Mouse (Mus musculus) hindbrain, embryonic 10.5 days (tissue): ENCODE measurements around the gene Gtpbp3. TPM values are rescaled to one million over a fixed set of nuclear protein-coding genes. Genes with fewer than 3 reads are reported as not detected.

Experiments
- DNase-seq: peaks from one replicate; pipeline ENCODE4 v3.0.0-alpha.2; 2017; ENCODE audit warnings: low spot score
- H3K27ac ChIP-seq: fragments of 300-500 bp; sonication (generic); 2 replicates; pipeline ENCODE4 v1.5.1; 2016; ENCODE audit warnings: mild to moderate bottlenecking, moderate library complexity
- H3K27me3 ChIP-seq: fragments of 300-500 bp; sonication (generic); 2 replicates; pipeline ENCODE4 v1.6.1; 2016; ENCODE audit warnings: mild to moderate bottlenecking; ENCODE audit not compliant: poor library complexity, insufficient read depth, severe bottlenecking
- H3K36me3 ChIP-seq: fragments of 300-500 bp; sonication (generic); 2 replicates; pipeline ENCODE4 v1.6.1; 2016; ENCODE audit warnings: mild to moderate bottlenecking, moderate library complexity
- H3K4me1 ChIP-seq: fragments of 300-500 bp; sonication (generic); replicated peaks from 2 replicates; pipeline ENCODE4 v1.6.1; 2016; ENCODE audit warnings: mild to moderate bottlenecking
- H3K4me3 ChIP-seq: fragments of 300-500 bp; sonication (generic); 2 replicates; pipeline ENCODE4 v1.5.1; 2016; ENCODE audit warnings: mild to moderate bottlenecking, moderate library complexity
- H3K9me3 ChIP-seq: fragments of 300-500 bp; sonication (generic); 2 replicates; pipeline ENCODE4 v1.6.1; 2016; ENCODE audit warnings: mild to moderate bottlenecking, moderate library complexity
- WGBS: fragments of 180-500 bp; shearing (Covaris S2); methylation state at CpG from one replicate; pipeline ENCODE4 v1.1.7; 2016; 5-methylcytosine and 5-hydroxymethylcytosine counted together
- polyA plus RNA-seq: library from polyadenylated mRNA; unstranded; fragments of >200 nt; fragmentation: Nextera tagmentation; extraction: Ambion mirVana; gene quantifications from 2 replicates; pipeline ENCODE4 v1.2.1, GENCODE M21; 2016

The Gtpbp3 gene
- 18.2 and 22.5 TPM in 2 replicates for polyA plus RNA-seq

- peaks cover 54% of the 10 kb centered on the region for H3K4me1 ChIP-seq
- H3K36me3 ChIP-seq = peaks cover 51% of the 10 kb centered on the region
- H3K27ac ChIP-seq = peak within 1 kb of the TSS; percentile 91
- under 1% methylated on average over 33 of the region's 33 CpGs for WGBS
- DNase-seq = peak; percentile 83
- H3K9me3 ChIP-seq = no peaks in the 10 kb centered on the region
- H3K4me3 ChIP-seq = peak within 1 kb of the TSS; percentile 96
- 0 out of 2 replicates have a peak, but pooled peaks cover 4% of the 10 kb centered on the region for H3K27me3 ChIP-seq
Observed at GRCm38 (mm10) chr8:71487691-71488445, at the start of gene Gtpbp3. Gene Gtpbp3 (plus strand): TSS chr8:71488103.

- Histone ChIP-seq H3K4me3 (no peak overlapping the region), H3K27ac (no peak overlapping the region), H3K27me3 (peaks cover 5% of the 10 kb centered on the region; the same call in 1 of the 2 replicates), H3K4me1 (no peaks in the 10 kb centered on the region), H3K36me3 (no peaks in the 10 kb centered on the region), H3K9me3 (no peaks in the 10 kb centered on the region)
- peak; percentile 45 for DNase-seq
- WGBS = 1% methylated on average over 7 of the region's 7 CpGs
Observed at GRCm38 (mm10) chr8:71441404-71441803, 46.5 kb upstream of the Gtpbp3 start.

GRCm38 (mm10) chr8:71445096-71445495 lies 42.8 kb upstream of the Gtpbp3 start:
- 87% methylated on average over 7 of the region's 7 CpGs for whole genome bisulfite sequencing
- H3K9me3 ChIP-seq = 0 out of 2 replicates have a peak, but pooled peaks cover 2% of the 10 kb centered on the region
- no peaks in the 10 kb centered on the region for H3K36me3 ChIP-seq
- no peaks in the 10 kb centered on the region for H3K4me1 ChIP-seq
- no peak for DNase-seq
- no peak overlapping the region for H3K27ac ChIP-seq
- no peak overlapping the region for H3K4me3 ChIP-seq
- peaks cover 5% of the 10 kb centered on the region; the same call in 1 of the 2 replicates for H3K27me3 ChIP-seq

- peaks cover 8% of the 10 kb centered on the region; the same call in 1 of the 2 replicates for H3K27me3 ChIP-seq
- H3K27ac ChIP-seq = no peak overlapping the region
- DNase-seq = no peak
- H3K9me3 ChIP-seq = 0 out of 2 replicates have a peak, but pooled peaks cover 2% of the 10 kb centered on the region
- no peak overlapping the region for H3K4me3 ChIP-seq
- 66% methylated on average over 4 of the region's 4 CpGs for WGBS
- no peaks in the 10 kb centered on the region for H3K4me1 ChIP-seq
- peaks cover 2% of the 10 kb centered on the region for H3K36me3 ChIP-seq
Observed at GRCm38 (mm10) chr8:71451337-71451736, 36.6 kb upstream of the Gtpbp3 start.

GRCm38 (mm10) chr8:71451777-71452176 lies 36.1 kb upstream of the Gtpbp3 start:
- Histone ChIP-seq H3K4me3 (no peak overlapping the region), H3K9me3 (0 out of 2 replicates have a peak, but pooled peaks cover 2% of the 10 kb centered on the region), H3K27me3 (peaks cover 8% of the 10 kb centered on the region; the same call in 1 of the 2 replicates), H3K4me1 (peaks cover 1% of the 10 kb centered on the region; the same call in 1 of the 2 replicates), H3K27ac (no peak overlapping the region), H3K36me3 (peaks cover 7% of the 10 kb centered on the region)
- DNase-seq = no peak
- 54% methylated on average over 11 of the region's 11 CpGs for WGBS

GRCm38 (mm10) chr8:71452669-71453068 lies 35.2 kb upstream of the Gtpbp3 start:
- peaks cover 16% of the 10 kb centered on the region for H3K36me3 ChIP-seq
- no peak for DNase-seq
- H3K27me3 ChIP-seq = peaks cover 8% of the 10 kb centered on the region; the same call in 1 of the 2 replicates
- no peak overlapping the region for H3K4me3 ChIP-seq
- WGBS = 86% methylated on average over 2 of the region's 2 CpGs
- H3K9me3 ChIP-seq = 0 out of 2 replicates have a peak, but pooled peaks cover 2% of the 10 kb centered on the region
- H3K4me1 ChIP-seq = peaks cover 5% of the 10 kb centered on the region; the same call in 1 of the 2 replicates
- no peak overlapping the region for H3K27ac ChIP-seq

- no peak for DNase-seq
- H3K9me3 ChIP-seq = no peaks in the 10 kb centered on the region
- H3K36me3 ChIP-seq = peaks cover 36% of the 10 kb centered on the region
- no peak overlapping the region for H3K4me3 ChIP-seq
- H3K27me3 ChIP-seq = peaks cover 8% of the 10 kb centered on the region; the same call in 1 of the 2 replicates
- 82% methylated on average over 8 of the region's 8 CpGs for WGBS
- H3K4me1 ChIP-seq = peaks cover 5% of the 10 kb centered on the region; the same call in 1 of the 2 replicates
- no peak overlapping the region for H3K27ac ChIP-seq
Observed at GRCm38 (mm10) chr8:71454668-71455067, 33.2 kb upstream of the Gtpbp3 start.

GRCm38 (mm10) chr8:71456906-71457305 lies 31.0 kb upstream of the Gtpbp3 start:
- H3K27ac ChIP-seq = no peak overlapping the region
- no peak overlapping the region for H3K4me3 ChIP-seq
- H3K9me3 ChIP-seq = no peaks in the 10 kb centered on the region
- no peak for DNase-seq
- H3K36me3 ChIP-seq = peaks cover 56% of the 10 kb centered on the region
- peaks cover 14% of the 10 kb centered on the region for H3K4me1 ChIP-seq
- peaks cover 17% of the 10 kb centered on the region for H3K27me3 ChIP-seq
- 41% methylated on average over 22 of the region's 22 CpGs for WGBS

- no peak for DNase-seq
- no peak overlapping the region for H3K27ac ChIP-seq
- WGBS = 82% methylated on average over 20 of the region's 20 CpGs
- peaks cover 23% of the 10 kb centered on the region for H3K4me1 ChIP-seq
- no peaks in the 10 kb centered on the region for H3K9me3 ChIP-seq
- H3K4me3 ChIP-seq = no peak overlapping the region
- peaks cover 24% of the 10 kb centered on the region for H3K27me3 ChIP-seq
- H3K36me3 ChIP-seq = peaks cover 57% of the 10 kb centered on the region
Observed at GRCm38 (mm10) chr8:71457659-71458270, 30.1 kb upstream of the Gtpbp3 start.

GRCm38 (mm10) chr8:71460716-71461115 lies 27.2 kb upstream of the Gtpbp3 start:
- peaks cover 48% of the 10 kb centered on the region for H3K4me1 ChIP-seq
- H3K27ac ChIP-seq = no peak overlapping the region
- H3K9me3 ChIP-seq = no peaks in the 10 kb centered on the region
- DNase-seq = no peak
- no peak overlapping the region for H3K4me3 ChIP-seq
- H3K36me3 ChIP-seq = peaks cover 57% of the 10 kb centered on the region
- WGBS = 90% methylated on average over 6 of the region's 6 CpGs
- peaks cover 22% of the 10 kb centered on the region for H3K27me3 ChIP-seq

- Histone ChIP-seq H3K36me3 (peaks cover 57% of the 10 kb centered on the region), H3K4me1 (peaks cover 51% of the 10 kb centered on the region), H3K4me3 (peak overlapping the region; percentile 86), H3K27ac (peak overlapping the region; percentile 18; the same call in 1 of the 2 replicates), H3K27me3 (peaks cover 17% of the 10 kb centered on the region), H3K9me3 (no peaks in the 10 kb centered on the region)
- 73% methylated on average over 47 of the region's 47 CpGs for WGBS
- DNase-seq = no peak
Observed at GRCm38 (mm10) chr8:71461152-71461840, 26.6 kb upstream of the Gtpbp3 start.

GRCm38 (mm10) chr8:71462191-71462590 lies 25.7 kb upstream of the Gtpbp3 start:
- H3K36me3 ChIP-seq = peaks cover 56% of the 10 kb centered on the region
- 73% methylated on average over 4 of the region's 4 CpGs for WGBS

More at GRCm38 (mm10) chr8:71462191-71462590, 25.7 kb upstream of the Gtpbp3 start:
- H3K27ac ChIP-seq = 0 out of 2 replicates have a peak overlapping the region, but pooled peaks have one; percentile 91
- no peaks in the 10 kb centered on the region for H3K9me3 ChIP-seq
- no peak for DNase-seq
- H3K27me3 ChIP-seq = peaks cover 16% of the 10 kb centered on the region
- peak overlapping the region; percentile 86 for H3K4me3 ChIP-seq
- H3K4me1 ChIP-seq = peaks cover 45% of the 10 kb centered on the region
